Mouse (Mus musculus) ES-CJ7 (cell line): Measurements from ENCODE around the gene Csf2.
"Not testable (repeated sequence)": the region's sequence is repeated elsewhere in the genome, so short reads cannot be mapped to it uniquely, and the experiment has no call there.

ENCODE experiments used
- DNase-seq: peaks from one replicate; pipeline ENCODE4 v3.0.0; 2011; ENCODE audit warnings: low read depth, low spot score

The Csf2 gene

DNA sequence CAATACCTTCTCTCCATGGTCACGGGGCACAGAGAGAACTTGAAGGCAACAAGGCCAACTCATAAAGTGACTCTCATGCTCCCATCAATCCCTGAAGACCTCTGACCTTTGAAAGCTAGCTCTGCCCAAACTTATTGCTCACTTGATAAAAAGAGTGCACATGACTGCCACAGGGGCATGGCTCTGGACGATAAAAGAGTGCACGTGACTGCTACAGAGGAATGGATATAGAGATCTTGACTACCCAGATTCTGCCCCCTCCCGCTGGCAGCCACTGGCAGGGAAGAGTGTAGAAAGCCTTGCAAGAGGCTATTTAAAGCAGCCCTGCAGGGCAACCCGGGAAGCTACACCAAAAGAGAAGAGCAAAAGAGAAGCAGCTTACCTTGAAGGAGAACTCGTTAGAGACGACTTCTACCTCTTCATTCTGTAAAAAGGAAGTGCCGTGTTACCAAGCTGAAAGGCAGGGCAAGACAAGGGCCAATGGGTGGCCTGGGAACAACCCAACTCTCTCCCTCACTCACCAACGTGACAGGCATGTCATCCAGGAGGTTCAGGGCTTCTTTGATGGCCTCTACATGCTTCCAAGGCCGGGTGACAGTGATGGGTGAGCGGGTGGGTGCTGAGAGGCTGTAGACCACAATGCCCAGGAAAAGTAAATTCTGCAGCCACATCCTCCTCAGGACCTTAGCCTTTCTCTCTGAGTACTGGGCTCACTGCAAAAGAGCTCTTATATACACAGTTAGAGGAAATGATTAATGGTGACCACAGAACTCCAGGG is at the start of gene Csf2:
TSS of gene Csf2 (minus strand) at position 728 of the 778 bp plus-strand sequence.
- DNase-seq: no peak

DNA sequence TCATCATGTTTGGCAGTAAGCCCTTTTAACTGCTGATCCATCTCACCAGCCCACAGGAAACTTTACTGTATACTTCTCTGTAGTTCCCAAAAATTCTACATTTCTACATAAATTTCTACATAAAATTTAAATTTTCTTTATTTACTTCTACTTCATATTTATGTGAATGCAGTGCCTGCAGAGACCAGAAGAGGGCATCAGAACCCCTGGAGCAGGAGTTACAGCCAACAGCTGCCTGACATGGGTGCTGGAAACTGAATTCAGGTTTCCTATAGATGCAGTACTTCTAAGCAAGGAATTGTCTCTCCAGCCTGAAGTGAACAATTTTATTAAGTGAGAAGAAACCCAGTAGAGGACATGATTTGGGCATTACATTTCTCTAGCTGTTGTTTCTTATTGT is 49.3 kb upstream of the Csf2 start:
- peak; percentile 30 for DNase-seq

DNA sequence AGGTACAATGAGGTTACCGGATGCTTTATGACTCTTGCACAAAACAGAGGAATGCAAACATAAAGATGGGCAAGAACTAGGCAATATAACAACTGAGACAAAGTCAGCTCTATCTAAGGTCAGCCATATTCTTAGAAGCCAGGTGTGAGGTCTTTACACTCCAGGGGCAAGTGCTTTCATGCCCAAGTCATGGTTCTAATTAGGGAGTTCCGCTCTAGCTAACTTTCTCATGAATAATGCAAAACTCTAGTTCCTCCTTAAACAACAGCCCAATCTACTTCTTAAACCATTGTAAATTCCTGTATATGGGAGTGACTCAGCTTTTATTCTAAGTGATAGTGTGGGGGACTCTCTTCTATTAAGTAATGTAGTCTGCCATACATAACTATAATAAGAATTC is 48.0 kb upstream of the Csf2 start:
- DNase-seq: not testable (repeated sequence)

DNA sequence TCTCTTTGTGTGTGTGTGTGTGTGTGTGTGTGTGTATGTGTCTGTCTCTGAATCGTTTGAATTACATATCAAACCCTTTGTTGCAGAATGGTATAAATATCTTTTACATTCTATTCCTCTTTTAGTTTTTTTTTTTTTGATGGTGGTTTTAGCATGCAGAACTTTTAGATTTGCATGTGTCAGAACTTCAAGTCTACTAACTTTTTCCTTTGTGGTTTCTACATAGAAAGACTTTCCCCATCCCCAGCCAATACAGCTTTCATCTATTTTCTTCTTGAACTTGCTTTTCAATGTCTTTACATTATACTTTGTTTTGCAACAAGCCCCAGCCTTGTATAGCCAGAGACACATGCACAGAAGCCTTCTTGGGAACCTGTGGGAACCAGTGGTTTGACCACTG is 47.3 kb upstream of the Csf2 start:
- DNase-seq: no peak

DNA sequence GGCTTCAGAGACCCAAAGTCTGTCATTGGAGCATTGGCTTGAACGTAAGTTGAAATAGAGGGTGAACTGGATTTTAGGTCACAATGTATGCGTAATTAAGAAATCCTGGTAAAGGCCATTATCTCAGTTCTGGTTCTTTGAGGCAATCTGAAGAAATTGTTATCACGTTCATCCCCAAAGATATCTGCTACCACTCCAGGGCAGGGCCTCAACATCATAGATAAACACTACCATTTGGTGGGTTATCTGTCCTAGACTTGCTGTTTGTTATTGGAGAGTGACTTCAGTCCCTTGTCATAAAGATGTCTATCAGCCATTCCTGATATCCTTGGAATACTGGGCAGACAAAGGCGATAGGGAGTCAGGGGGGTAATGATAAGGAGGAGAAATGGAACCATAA is 46.5 kb upstream of the Csf2 start:
- DNase-seq: no peak

DNA sequence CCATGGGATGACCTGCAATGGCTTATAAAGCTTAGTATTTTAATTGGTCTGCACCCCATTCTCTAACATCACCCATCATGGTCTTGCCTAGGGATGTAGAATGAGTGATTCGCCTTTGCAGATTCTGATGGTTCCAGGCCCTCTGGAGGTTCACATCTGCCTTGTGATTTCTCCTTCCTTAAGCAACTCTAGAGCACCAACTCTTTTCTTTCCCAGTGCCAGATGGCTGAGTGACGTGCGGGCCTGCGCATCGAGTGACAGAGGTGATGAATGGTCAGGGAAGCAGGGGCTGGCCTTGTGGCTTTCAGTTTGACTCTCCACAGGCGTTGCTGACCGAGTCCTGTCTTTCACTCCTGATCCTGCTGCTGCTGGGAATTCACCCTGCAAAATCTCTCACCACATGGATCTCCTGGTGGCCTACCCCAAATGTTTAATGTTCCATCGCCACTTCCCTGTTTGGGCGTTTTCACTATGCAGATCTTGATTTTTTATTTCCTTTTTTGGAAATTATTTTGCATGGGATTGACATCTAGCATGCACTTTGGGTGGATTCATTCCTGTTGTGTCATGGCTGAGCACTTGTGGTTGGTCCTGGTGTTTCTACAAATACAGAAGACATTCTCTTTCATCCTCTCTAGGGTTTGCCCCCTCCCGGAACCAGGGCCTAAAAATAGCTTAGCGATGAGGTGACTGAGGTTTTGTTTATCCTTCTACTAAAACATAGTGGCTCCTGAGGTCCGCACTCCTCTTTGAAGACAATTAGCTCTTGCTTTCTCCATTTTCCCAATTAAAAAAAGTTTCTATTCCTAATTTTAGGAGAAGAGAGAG is 44.7 kb upstream of the Csf2 start:
- DNase-seq: no peak

DNA sequence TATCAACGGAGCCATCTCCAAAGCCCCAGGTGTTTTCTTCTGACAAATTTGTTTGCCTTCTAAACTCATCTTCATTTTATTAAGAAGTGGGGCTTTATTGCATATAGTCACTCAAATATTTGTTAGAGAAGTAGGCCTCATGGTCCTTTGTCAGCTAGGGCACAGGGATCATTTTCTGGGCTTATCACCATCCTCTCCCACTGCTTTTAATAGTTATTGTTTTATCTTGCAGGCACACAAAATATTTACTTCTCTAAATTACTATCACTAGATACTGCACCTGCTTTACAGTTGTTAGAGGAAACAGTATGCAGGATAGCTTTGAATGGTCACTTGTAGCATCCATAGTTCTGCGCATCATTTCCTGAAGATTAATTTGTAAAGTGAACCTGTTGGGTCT is 42.7 kb upstream of the Csf2 start:
- DNase-seq: no peak

DNA sequence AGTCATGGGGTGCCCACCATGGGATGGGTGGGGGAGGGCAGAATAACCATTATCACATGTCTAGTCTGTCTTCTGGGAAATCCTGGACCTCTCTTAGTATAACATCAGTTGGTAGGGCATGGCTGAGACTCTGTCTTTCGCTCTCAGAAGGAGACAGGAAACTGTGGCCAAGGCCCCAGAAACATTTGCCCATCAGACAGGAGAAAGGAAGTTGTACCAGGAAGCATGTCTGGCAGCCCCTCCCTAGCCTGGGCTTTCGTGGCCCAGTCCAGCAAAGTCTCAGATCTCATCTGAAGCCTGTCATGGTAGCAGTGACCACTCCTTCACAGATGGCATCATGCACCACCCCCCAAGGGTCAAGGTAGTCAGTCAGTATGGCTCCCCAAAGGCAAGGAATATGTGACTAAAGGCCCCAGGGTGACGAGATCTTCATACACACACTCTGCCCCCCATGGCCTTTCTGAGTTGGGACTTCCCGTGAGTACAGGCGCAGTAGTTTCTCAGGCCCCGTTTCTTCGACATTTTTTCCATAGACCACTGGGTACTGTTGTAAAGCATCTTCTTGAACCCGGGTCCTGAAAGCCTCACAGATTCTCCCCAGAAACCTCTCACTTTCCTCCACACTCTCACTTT is 38.5 kb upstream of the Csf2 start:
- no peak for DNase-seq

DNA sequence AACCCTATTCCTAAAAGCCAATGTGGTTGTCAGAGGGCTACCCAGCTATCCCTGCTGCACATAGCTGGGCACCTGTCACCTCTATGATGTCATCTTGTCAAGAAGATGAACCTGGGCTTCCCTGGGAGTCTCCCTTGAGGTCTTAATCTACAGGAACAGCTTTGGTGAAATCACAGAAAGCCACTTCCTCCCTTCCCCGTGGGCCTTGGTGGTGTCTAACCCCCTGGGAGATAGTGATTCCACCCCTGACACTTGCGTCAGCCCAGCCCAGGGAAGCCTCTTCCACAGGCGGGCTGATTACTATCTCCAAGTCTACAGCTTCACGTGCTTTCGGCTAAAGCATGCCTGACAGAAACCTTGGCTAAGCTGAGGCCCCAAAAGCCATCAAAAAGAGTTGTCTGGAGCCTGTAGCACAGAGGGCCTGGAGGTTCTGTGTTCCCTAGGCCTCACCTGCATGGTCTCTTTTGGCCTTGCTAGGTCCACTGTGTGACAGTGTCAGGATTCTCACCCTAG is 22.0 kb upstream of the Csf2 start:
- no peak for DNase-seq

DNA sequence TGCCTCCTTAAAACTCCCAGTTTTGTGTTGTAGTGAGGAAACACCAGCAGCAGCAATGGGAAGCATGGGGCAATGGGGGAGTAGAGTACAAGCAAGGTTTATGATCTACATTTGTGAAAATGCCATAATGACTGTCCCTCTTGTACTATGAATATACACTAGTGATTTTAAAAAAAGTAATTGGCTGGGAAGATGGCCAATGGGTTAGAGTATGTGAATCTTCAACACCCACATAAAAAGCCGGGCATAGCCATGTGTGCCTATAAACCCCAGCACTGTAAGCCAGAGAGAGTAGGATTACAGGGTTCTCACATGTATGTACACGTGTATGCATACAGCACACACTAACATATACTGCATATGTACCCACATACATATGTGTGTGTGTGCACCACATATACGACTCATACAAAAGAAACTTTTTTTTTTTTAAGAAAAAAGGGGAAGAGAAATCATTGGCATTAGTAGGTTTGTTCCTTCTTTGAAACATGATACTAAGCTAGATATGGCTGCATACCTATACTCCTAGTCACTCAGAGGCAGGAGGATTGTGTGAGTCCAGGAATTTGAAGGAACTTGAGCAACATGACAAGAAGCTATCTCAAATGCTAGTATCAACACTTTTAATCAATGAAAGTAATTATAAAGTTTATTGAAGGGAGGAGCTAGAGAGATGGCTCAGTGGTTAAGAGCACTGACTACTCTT is 19.9 kb upstream of the Csf2 start:
- no peak for DNase-seq

DNA sequence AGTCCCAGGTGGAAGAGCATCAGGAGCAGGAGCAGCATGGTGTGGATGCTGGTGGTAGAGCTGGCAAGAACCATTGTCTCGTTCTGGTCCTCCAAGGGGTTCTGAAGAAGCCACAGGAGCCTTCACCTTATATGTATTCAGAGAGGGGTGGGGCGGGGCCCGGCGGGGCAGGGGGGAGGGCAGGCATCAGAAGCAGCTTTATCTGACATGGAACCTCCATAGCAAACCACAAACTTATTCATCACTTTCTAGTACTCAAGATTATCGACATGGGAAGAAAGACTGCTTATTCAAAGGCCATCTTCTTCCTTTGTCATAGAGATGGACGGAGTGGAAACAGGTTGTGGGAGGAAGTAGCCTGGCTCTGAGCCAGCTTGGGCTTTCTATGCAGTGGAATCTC is 17.7 kb upstream of the Csf2 start, which contains the start of gene Il3:
TSS of gene Il3 (minus strand) at position 101 of the 400 bp plus-strand sequence.
- no peak for DNase-seq

DNA sequence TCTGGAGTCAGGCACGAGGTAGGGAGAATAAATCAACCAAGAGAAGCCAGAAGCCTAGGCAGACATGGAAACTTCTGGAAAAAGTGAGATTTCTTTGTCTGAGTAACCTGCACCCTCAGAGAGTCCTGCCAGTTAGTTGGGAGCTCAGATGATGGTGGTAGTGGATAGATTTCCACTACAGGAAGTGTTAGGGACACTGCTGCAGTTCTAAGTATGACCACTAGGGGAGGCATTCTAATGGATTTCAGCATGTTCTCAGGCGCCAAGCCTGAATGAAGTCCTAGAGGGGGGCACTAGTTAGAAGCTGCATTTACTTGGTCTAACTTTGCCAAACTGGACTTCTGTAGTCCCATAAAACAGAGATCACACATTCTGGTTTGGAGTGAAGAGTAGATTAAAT is 15.1 kb upstream of the Csf2 start:
- peak; percentile 78 for DNase-seq

DNA sequence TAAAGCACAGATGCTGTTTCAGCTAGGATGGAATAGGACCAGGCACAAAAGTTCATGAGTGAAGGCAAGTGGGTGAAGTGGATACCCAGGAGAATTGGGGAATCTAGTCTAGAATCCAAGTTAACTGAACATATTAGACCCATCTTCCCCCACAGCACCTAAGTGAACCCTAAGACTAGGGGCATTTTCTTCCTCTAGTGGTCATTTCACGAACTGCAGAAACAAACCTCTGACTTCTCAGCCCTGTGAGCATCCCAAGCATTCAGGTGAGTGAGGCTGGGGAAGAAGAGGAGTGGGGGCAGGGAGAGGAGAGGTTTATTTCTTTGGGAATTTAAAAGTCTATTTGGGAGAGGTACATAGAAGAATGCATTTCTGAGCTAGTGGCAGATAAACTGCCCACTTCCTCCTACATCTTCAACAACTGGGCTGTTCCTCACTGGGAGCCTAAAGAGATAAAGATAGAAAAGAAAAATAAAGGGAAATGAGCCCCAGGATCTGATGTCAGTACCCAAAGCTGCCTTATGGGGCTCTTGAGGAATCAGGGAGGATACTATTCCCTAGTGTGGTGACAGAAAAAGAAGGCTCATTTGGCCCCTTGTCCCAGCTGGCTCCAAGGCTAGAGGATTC is 14.1 kb upstream of the Csf2 start:
- peak; percentile 40 for DNase-seq

DNA sequence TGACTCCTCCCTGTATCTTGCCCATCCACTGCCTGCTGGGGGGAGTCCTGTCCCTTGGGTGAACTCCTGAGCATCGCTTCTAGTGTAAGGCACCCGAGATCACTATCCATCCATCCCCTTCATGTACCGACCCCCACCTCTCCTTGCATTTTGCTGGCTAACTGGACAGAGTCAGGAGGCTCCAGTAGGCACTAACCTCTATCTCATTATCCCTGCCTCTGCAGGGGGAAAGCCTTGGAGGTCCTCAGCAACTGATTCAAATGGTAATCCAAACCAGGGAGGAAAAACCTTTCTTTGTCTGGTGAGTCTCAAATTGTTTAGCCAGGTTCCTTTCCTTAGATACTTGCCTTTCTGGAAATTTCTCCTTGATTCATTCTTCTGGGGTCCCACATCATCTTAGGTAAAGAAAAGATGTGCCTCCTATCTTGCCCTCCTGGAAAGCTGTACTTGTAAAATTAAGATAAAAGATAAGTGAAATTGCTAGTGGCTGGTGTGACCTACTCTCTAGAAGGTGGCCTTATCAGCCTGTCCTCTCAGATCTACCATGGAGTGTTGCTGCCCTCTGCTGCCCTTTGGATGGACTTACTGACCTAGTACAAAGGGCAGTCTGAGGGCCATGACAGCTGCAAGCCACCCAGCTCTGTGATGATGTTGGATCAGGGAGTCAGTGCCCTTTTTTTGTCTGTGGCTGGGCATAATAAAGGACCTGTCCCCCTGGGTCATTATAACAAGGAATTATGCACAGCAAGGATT is 7.3 kb upstream of the Csf2 start:
- DNase-seq: peak; percentile 84

DNA sequence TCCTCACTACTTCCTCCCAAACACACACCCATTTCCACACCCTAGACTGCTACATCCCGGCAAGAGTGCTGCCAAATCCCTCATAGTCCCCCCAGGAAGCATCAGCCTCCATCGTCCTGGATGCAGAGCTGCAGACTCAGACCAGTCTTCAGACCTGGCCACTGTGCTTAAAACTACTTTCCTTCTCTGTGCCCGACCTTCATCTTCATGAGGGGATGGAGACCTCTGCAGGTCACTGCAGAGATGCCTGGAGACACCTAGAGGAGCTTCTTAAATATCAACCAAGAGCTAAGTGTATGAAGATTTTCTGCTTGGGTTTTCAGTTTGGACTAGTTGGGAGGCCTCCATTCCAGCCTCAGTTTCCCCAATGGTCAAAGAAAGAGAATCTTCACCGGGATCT is 4.6 kb upstream of the Csf2 start:
- DNase-seq: peak; percentile 16

DNA sequence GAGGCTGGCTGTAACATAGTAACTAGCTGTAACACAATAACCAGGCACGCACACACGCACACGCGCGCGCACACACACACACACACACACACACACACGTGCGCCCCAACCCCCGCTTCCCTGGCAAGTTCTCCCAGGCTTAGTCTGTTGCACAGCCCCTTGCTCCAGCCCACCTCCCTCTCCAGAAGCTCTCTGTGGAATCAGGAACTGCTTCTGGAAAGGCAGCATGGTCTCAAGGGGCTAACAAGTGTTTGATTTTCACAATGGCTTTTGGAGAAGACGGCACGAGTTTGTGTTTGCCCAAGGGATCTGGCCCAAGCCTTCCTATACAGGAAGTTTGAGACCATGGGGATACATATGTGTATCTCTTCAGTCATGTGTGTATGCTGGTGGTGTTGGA is 1.1 kb upstream of the Csf2 start:
- DNase-seq: no peak

DNA sequence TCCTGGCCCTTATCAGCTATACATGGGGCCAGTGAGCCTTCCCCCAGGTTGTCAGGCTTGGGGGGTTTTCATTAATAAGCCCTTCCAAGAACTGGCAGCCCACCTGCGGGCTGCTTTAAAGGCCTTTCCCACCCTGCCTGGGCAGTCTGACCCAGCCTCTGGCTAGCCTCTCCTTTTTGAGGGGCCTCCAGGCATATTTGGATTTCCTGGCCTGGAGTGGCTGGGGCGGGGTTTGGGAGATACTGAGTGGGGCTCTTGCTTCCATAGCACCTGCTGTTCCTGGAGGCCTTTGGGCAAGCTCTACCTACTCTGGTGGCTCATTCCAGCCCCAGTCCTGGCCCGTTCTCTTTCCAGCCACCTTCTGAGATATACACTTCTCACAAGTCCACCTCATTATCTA is 281 bp upstream of the Csf2 start:
- no peak for DNase-seq

DNA sequence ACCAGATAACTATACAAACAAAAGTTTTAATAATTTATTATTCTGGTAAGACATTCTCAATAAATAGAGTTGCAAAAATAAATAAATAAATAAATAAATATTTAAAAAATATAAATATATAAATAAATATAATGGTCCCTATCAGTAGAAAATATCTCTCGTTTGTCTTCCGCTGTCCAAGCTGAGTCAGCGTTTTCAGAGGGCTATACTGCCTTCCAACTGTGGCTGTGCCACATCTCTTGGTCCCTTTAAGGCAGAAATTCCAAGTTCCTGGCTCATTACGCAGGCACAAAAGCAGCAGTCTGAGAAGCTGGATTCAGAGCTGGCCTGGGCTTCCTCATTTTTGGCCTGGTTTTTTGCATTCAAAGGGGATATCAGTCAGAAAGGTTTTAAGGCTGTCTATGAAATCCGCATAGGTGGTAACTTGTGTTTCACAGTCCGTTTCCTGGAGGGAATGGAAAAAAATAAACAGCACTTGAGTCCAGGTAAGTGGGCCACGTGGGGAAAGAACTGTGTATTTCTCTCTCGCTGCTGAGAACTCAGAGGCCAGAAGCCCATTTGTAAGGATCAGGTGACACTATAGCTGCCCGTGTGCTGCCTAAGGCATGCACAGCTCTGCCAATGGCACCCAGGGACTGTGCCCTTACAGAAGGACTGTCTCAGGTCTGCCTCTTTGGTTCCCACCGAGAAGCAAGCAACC is 2.1 kb downstream of the Csf2 start:
- DNase-seq: no peak

DNA sequence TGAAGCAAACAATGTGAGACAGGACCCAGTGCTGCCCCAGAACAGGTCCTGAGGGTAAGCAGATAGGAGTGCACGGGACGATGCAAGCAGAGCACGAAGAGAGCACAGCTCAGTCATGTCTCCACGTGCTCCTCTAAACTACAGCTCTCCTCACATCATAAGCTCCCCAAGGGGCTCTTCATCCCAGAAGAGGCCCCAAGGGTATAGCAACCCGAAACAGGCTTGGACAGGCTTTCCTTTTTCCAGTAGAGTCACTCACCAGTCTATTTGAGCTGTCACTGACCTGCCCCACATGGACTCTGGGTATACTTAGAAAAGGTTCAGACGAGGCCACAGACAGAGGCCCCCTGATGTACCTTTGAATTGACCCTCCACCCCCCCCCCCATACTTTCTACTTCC is 5.0 kb downstream of the Csf2 start:
- DNase-seq: no peak

DNA sequence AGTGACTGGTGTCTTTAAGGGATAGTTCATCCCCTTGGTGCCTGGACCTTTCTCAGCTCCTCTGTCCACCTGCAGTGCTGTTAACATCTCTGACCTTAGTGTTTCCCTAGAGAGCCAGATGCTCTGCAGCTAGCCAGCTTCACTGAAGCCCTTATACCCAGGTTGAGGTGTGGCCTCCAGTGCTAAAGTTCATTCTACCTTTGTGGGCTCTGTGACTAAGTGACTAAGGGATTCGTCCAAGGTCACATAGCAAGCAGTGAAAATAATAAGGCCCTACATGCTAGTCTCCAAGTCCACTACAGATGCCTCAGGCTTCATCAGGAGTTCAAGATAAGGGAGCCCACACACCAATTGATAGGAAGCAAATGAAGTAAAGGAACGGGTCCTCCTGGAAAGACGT is 7.0 kb downstream of the Csf2 start:
- DNase-seq: no peak
